Mouse (Mus musculus): ENCODE measurements around the gene Ercc2.
A peak's percentile ranks its signal among the peaks of the same experiment; 100 is the strongest.

The Ercc2 gene

DNA sequence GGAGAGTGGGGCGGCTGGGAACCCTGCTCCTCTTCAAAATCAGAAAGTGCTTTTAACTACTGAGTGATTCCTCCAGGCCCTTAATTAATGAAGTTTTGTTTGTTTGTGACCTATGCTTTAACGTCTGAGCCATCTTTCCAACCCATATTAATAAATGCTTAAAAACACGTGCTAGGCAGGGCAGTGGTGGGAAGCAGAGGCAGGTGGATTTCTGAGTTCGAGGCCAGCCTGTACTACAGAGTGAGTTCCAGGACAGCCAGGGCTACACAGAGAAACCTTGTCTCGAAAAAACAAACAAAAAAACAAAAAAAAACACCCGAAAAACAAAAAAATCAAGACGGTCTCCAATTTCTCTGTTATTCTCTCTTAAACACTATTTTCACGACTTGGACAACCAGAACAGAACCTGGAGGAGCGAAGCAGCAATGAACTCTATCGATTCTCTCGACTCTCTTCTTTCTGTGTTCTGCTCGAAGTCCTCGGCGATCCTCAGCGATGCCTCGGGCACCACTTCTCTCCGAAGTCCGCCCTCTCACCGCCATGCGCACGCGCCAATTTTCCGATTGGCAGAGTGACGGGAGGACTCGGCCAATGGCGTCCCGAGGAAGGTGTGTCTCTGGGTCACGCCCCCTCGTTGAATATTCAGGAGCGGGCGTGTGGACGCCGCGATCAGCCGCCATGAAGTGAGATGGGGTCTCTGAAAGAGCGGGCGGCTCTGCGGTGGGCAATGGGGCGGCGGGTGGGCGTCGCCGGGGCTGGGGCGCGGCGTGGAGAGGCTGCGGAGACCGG is at the start of gene Ercc2:
Gene Ercc2 (plus strand): TSS at position 634 of the 789 bp plus-strand sequence.
- DNase-seq (ENCODE audit: low read depth, low spot score): peak; percentile 99

DNA sequence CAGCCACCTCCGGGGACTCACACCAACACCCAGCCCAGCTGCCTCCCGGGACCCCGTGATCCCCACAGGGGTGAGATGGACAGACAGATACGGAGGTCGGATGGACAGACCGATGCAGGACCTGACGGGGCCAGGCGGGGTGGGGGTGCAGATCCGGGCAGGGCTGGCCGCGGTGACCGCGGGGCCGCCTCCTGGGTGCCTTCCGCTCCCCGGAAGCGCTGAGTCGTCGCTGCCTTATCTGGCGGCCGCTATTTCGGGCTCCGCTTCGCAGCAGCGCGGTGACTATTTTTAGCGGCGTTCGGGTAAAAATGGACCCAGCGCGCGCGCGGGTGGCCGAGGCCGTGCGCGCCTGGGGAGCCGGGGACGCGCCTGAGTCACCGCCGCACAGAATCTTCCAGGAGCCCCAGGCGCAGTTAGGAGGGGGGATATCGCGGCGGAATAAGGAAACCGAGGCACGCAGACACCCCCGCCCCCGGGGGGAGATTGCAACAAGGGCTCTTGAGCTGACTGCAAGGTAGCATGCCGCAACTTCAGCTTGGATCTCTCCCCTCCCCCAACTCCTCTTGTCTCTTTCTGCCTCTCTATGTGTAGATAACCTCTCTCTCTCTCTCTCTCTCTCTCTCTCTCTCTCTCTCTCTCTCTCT is 49.0 kb upstream of the Ercc2 start:
- no peak for DNase-seq (ENCODE audit: low read depth, low spot score)

DNA sequence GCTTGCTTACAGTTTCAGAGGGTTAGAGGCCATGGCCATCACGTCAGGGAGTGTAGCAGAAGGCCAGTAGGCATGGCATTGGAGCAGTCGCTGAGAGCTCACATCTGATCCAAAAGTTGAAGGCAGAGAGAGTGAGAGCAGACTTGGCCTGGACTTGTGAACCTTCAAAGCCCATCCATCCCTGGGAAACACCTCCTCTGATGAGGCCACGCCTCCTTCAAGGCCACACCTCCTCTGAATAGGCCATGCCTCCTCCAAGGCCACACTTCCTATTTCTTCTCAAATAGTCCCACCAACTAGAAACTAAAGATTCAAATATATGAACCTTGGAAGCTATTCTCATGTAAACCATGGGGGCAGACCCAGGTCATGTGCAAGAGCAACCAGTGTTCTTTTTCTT is 46.2 kb upstream of the Ercc2 start:
- peak; percentile 82 for DNase-seq (ENCODE audit: low read depth, low spot score)

DNA sequence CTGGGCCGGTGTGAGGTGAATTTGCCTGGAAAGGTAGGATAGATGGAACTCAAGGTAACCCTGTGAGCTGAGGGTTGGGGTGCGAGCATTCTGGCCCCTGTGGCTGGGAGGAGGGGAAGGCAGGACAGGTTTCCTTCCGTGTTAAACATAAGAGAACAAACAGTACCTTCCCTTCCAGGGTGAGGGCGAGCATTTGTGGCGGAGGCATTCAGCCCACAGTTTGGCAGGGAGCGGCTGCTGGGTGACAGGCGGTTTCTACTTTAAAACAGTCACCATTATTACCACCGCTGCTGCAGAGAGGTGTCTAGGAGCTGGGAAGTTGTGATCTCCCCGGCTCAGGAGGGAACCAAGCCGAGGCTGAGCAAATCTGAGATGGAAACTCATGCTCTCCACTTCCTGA is 44.7 kb upstream of the Ercc2 start:
- DNase-seq (ENCODE audit: low read depth, low spot score): no peak

DNA sequence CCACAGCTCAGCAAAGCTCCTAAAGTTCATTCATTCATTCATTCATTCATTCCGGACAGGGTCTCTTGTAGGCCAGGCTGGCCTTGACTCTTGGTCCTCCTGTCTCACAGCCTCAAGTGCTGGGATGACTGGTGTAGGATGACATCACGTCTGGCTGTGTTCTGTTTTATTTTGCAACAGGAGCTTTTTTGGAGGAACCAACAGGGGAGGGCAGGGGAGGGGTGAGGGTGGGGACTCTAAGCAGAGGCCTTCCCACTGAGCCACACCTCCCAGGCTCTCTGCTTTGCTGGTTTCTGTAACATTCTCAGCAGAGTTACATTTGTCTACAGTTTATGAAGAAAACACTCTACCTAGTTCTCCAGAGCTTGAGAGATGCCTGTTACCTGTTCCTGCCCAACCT is 43.8 kb upstream of the Ercc2 start:
- DNase-seq (ENCODE audit: low read depth, low spot score): no peak

DNA sequence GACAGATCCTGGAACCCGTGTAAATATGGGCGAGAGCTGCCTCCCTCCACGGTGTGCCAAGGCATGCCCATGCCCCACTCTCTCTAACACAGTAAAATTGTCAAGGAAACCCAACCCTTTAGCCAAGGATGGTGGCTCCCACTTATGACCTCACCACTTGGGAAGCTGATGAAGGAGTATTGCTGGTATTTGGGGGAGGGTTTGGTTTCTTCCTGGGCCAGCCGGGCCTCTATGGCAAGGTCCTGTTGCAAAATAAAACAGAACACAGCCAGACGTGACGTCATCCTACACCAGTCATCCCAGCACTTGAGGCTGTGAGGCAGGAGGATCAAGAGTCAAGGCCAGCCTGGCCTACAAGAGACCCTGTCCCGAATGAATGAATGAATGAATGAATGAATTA is 43.2 kb upstream of the Ercc2 start:
- no peak for DNase-seq (ENCODE audit: low read depth, low spot score)

DNA sequence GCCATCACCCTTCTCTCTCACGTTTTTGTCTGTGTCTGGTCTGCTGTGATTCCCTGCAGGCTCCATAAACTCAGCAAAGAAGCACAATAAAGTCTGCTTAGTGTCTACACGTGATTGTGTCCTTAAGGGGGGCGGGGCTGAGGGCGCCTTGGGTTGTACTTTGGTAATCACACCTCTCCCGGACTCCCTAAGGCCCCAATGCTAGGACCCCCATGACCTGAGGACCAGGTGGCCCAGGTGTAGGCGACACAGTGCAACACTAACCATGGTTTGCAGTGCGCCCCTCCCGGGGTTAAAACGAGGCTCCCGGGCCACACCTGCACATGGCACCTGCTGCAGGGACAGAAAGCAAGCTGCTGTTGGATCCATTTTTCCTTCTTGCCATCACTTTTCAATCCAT is 40.6 kb upstream of the Ercc2 start:
- DNase-seq (ENCODE audit: low read depth, low spot score): peak; percentile 49

DNA sequence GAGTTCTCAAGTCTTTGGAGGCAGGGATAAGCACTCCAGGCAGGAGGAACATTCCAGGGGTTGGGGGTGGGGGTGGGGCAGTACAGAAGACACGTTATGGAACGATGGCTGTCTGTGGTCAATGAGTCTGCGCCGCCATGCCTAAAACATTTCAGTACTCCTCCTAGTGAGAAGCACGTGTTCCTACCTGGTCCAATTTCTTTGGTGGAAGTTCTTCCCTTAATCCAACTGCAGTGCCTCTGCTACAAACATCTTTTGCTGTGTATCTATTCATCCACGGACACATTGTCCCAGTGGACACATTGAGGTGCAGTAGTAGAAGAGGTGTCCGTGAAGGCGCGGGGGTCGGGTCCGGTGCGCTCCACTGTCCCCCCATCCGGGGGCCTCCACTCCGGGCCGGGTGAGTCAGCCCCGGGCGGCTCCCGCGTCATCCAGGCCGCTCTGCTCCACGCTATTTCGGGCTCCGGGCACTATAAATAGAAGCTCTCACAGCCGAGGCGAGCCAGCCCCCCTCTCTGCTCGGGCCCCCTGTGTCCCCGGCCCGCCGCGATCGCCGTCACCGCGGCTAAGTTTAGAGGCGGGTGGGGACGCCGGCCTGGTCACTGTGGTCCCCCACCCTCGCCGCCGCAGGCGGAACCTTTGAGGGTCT is 39.9 kb upstream of the Ercc2 start:
- DNase-seq (ENCODE audit: low read depth, low spot score): peak; percentile 78

DNA sequence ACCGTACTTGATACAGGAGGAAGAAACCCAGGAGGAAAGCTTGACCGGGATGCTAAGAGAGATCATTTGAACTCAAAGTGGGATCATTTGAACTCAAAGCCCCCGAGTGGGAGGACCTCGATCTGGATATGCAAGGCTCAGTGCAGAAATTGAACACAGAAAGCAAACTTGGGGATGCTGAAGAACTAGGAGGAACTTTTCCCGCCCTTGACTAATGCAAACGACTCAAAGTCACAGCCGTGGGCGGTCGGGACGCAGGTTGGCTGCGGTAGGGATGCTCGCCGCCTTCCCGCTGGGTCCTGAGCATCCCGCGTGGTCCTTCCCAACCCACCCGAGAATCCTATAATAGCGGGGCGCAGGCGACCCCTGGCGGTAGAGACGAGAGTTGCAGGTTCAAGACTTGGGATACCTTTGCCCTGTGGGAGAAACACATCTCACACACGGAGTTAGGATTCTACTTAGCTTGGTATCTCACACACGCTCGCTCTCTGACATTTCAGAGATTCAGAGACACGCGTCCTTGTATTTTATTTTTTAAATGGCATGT is 39.3 kb upstream of the Ercc2 start:
- peak; percentile 18 for DNase-seq (ENCODE audit: low read depth, low spot score)

DNA sequence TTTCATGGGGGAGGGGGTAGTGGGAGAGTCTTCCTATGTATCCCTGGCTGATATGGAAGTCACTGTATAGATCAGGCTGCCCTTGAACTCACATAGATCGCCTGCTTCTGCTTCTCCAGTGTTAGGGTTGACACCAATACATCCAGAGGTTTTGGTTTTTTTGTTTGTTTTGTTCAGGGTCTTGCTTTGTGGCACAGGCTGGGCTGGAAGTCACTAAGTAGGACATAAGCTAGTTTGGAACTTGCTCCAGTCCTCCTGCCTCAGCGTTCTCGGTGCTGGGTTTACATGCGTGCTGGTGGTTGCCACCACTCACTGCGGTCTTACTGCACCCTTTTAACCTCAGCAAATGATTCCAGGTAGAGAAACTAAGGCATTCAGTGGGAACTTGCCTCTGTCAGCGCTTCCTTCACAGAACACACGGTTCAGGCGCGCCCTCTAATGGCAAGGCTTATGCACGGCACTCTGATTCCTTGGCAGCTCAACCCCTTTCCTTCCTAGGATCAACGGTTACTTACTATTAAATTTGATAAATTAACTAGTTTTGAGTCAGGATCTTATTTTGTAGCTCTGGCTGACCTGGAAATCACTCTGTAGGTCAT is 38.5 kb upstream of the Ercc2 start:
- peak; percentile 90 for DNase-seq (ENCODE audit: low read depth, low spot score)

DNA sequence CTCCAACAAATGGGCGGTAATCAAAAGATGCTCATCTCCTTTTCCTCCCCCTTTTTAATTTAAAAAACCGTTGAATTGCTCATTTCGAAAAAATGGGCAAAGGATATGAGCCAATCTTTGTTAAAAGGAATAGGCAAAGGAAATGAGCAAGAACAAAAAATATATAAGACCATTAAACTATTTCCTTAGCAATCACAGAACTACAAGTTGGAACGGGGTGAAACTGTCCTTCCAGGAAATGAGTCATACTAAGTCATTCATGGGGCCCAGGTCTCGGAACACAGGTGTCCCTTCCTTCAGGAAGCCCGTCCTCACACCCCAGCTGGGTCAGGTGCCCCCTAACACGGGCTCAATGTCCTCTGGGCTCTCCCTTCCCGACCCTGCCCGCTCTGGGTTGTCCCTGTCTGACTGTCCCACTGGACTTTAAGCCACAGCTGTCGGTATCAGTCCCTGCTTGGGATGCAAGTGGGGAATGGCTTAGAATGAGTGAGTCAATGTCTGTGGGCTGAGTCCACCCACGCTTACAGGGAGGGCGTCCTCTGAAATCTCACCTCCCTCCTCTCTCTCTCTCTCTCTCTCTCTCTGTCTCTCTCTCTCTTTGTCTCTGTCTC is 37.5 kb upstream of the Ercc2 start, which contains the start of gene Ercc1:
Gene Ercc1 (plus strand): TSS at position 542 of the 611 bp plus-strand sequence.
- no peak for DNase-seq (ENCODE audit: low read depth, low spot score)

DNA sequence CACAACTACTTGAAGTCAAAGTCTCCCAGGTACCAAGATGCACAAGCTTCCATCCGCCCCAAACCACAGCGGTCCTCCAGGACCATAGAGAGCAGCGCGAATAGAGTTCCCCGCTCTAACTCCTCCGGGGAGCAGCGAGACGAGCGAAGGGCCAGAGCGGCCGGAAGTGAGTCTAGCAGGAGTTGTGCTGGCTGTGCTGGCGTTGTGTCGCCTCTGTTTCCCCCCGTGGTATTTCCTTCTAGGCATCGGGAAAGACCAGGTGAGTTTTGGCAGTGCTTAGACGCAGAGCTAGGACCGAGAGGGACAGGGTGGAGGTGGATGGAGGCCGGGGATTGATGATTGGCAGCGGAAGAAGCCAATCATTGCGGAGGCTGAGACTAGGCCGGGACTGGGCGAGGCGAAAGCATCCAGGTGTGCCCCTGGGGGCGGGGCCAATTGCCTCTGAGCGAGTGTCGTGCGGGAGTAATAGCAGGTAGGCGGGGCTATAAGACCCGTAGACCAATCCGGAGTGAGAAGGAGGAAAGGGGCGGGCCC is 36.8 kb upstream of the Ercc2 start:
- DNase-seq (ENCODE audit: low read depth, low spot score): peak; percentile 100

DNA sequence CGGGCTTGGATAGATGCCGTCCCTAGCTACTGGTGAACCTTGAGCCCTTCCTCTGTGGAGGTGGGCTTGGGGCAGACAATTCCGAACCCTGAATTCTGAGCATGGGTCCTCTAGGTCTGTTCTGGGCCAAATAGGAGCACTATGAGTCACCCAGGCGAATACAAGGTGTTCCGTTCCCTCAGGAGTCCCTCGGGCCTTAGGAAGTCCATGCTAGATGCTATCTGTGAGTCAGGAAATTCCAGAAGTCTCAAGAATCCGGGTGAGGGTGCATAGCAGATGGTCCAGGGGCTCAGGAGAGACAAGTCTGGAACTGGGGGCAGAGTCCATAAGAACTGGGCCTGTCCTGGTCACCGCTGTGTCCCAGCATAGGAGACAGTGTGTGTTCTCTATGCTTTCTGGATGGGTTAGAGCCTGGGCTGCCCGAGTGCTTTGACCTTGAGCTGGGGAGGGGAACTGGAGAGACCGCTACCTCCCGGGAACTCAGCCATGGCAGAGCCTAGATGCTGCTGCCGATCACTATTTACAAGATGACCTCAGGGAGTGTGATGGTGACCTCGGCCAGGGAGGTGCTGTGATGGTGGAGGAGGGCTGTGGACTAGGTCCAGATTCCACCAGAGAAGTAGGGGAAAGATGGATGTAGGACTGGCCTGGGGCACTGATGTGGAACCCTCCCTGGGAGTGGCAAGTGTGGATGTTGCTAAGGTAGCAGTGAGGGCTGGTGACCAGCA is 32.5 kb upstream of the Ercc2 start:
- DNase-seq (ENCODE audit: low read depth, low spot score): no peak

DNA sequence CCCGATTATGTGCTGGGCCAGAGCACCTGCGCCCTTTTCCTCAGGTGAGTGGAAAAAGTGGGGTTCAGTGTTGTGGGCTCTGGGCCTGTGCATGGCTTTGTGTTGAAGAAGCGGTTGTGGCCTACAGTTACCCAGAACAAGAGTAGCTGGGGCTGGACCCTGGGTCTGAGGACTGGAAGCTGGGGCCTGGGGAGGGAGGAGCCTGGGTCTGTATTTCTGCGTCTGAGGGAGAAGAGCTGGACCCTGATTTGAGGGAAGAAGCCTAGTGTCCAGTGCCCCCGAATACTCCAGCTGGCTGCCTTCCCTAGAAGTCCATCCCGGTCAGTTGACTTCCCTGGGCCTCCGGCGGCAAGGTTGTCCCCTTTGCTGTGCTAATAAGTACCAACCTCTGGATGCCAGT is 31.6 kb upstream of the Ercc2 start:
- no peak for DNase-seq (ENCODE audit: low read depth, low spot score)

DNA sequence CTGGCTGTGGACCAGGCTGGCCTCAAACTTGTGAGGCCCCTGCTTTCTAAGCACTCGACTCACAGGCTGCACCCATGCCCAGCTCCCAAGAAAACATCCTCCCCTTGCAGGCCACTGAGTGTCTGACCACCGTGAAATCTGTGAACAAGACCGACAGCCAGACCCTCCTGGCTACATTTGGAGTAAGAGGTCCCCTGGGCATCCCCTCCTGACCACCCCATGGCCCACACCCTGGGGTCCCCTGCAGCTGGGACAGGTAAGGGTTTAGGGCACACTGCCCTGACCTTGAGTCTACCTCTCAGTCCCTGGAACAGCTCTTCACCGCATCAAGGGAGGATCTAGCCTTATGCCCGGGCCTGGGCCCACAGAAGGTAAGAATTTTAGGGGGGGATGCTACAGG is 26.8 kb upstream of the Ercc2 start:
- no peak for DNase-seq (ENCODE audit: low read depth, low spot score)

DNA sequence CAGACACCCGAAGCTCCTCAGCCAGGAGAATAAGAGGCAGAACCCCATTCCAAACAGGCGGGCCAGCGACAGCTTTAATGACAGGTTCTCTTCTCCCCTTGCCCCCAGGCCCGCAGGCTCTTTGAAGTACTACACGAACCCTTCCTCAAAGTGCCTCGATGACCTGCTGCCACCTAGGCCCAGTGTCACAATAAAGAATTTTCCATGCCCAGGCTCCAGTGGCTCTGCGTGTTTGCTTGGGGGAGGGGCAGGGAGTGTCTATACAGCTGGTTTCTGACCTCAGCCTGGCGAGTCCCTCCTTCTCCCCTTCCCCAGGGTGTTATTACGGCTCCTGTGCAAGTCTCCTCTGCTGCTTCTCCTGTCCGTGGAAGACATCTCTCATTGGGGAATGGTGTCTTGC is 25.5 kb upstream of the Ercc2 start:
- DNase-seq (ENCODE audit: low read depth, low spot score): no peak

DNA sequence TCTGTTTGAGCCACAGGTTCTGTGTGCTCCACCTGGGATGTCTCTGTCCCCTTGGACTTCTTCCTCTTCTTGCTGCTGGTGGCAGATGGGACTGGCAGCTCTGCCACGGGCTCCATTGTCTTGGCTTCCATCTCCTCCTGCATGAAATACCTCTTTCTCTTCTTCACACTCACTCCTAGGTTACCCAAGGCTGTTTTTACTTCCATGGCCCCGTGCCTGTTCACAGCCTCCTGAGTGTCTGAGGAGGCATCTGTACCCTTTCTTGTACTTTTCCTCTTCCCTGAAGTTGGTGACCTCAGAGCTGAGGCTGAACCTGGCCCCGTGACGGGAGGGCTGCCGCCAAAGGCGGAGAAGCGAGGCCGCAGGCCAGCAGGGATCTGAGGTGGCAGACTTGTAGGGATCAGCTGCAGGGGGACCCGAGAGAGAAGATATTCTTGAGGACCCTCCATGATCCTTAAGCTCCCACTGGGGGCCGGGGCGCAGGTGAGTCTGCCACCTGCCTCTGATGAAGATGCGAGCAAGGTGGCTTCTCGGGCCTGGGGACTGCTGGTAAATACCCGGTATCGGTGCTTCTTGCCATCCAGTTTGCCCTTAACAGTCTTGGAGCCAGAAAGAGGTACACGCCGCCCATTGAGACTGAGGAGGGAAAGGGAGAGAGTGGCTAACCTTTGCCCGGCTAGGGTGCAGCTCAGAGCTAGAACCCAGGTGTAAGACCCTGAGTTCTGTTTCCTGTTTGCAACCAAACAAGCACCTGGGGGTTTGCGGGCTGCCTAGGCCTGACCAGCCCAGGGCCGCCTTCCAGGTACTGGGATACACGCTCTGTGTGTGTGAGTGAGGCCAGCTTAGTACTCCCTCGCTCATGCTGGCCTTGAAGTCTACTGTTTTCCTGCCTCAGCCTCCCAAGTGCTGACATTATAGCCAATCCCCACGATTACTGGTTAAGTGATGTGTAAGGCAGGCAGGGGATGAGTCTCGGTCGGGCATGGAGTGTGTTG is 24.1 kb upstream of the Ercc2 start:
- DNase-seq (ENCODE audit: low read depth, low spot score): no peak

DNA sequence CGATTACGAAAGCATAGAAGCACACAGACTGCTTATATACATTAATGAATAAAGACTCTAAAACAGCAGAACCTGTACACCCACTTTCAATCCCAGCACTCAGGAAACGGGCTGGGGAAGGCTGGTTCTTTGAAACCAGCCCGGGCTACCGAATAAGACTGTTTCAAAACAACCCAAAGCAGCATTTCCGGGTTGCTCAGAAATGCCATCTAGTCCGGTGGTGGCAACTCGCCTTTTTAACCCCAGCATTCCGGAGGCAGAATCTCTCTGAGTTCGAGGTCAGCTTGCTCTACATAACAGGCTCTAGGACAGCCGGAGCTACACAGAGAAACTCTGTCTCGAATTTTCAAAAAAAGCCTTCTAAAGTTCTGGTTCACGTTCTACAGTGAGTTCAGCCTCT is 23.2 kb upstream of the Ercc2 start:
- no peak for DNase-seq (ENCODE audit: low read depth, low spot score)

DNA sequence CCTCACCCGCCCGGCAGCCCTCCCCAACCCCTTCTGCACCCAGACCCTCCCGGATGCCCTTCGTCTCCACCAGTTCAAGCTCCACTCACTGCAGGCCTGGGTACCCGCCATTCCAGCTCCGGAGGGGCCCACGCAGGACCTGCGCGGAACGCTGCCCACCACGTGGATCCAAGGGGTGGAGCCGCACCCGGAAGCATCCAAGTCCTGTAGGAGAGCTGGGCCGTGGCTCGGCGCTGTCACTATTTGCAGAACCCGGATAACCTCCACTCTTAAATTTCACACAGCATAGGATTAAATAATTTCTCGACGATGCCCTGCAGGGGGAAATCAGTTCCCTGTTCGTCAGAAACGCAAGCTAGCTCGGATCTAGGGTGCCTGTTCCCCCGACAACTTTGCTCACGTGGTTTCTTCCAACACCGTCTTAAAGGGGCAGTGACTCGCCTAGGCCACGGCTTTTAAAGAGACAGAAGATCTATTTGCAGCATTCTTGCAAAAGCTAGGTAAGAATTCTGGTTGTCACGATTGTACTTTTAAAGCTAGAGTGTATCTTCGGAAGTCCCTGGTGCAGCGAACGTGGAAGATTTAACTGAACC is 22.4 kb upstream of the Ercc2 start, which contains the start of the genes Cd3eap and Ppp1r13l:
Gene Cd3eap (minus strand): TSS at position 185 of the 593 bp plus-strand sequence.
Gene Ppp1r13l (plus strand): TSS at position 451 of the 593 bp plus-strand sequence.
- peak; percentile 96 for DNase-seq (ENCODE audit: low read depth, low spot score)

All from R1 (cell line).